Mouse (Mus musculus) layer of hippocampus, adult 9-11 months (tissue): ENCODE data around the gene March4.

Experiments
- DNase-seq: peaks from one replicate; pipeline ENCODE4 v3.0.0; 2022

Gene March4

GRCm38 (mm10) chr1:72529192-72529591 lies 7.5 kb downstream of the March4 start:
- DNase-seq = no peak

GRCm38 (mm10) chr1:72523601-72524000 lies 13.1 kb downstream of the March4 start:
- no peak for DNase-seq

DNA sequence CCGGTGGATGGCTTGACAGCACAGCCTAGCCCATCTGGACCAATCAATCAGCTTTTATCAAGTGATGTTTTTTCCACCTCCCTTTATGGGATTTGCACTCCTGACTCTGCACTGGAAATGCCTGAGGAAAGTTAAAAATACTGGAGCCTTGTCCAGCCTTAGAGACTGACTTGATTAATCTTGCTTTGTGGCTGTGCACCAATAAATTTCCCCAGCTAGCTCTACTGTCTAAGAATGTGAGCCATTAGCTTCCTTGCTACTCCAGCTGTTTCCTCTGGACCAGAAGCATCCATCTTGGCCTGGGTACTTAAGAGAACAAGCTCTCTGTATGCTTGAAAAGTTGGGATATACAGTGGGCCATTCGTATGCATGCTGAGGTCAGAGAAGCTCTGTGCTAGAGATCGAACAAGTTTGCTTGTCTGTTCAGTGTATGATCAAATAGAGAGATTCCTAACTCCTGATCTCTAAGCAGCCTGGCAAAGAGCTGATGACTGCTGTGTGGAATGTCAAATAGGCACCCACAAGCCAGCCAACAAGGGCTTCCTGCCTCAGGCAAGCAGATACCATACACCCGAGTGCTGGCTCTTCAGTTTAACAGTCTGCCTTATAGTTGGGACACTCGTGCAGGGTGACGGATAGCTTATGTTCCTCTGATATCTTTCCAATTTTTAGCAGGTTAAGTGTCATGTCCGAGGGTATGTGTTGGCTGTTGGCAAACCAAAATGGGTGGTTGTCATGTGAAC lies 25.8 kb downstream of the March4 start:
- DNase-seq = no peak

GRCm38 (mm10) chr1:72509551-72509950 lies 27.2 kb downstream of the March4 start:
- no peak for DNase-seq

- no peak for DNase-seq
These were observed 29.1 kb downstream of the March4 start for GRCm38 (mm10) chr1:72507670-72508069.

DNA sequence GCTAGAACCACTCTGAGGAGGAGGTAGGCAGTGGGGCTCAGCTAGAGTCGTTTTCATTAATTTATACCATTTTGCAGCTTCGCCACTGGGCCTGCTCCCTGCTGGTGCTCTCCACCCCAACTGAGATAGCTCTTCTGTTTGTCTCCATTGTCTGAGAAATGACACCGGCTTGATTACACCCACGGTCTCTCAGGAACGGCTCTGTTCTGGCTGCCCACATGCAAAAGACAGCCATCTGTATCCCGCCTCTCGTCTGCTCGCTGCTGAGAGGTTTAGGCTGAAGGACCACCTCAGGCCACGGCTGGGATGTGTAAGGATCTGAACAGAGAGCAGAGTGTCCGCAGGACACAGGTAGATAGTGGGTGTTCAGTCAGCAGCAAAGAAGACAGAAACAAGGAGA lies 30.5 kb downstream of the March4 start:
- peak; percentile 67 for DNase-seq

DNA sequence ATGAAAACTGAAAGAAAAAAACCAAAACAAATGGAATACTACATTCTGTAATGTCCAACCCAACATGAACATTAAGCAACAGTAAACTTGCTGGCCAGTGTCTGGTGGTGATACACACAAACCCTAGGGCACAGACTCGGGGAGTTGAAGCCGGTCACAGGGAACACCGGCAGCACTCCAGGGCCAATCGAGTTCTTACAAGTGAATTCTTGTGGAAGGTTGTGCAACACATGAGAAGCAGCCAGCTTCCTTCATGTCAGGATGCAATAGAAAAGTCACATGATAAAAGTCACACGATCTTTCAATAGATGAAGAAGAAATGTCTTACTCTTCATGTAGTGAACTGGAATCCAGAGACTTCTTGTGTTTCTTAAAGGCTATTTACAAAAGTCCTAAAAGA lies 39.1 kb downstream of the March4 start:
- no peak for DNase-seq

DNA sequence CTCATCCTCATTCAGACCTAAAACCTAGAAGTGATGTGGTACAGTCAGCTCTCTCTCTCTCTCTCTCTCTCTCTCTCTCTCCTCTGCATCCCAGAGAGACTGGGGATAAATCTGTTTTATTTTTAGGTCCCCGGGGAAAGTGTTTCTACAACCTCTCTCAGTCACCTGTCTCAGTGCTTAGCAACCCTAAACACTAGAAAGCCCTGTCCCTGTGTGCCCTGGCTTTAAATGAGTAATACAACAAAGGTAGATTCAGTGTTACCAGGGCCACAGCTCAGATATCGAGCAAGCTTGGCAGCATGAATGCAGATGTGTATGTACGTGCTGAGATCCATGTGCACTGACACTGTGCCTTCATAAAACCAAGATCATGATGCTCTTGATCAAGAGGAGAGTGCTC lies 43.3 kb downstream of the March4 start:
- no peak for DNase-seq

- DNase-seq = peak; percentile 63
These were observed 44.1 kb downstream of the March4 start for GRCm38 (mm10) chr1:72492666-72493065.

GRCm38 (mm10) chr1:72491307-72491706 lies 45.4 kb downstream of the March4 start:
- no peak for DNase-seq

GRCm38 (mm10) chr1:72490801-72491200 lies 45.9 kb downstream of the March4 start:
- DNase-seq = no peak

- DNase-seq = no peak
These were observed 46.5 kb downstream of the March4 start for GRCm38 (mm10) chr1:72490193-72490592.

DNA sequence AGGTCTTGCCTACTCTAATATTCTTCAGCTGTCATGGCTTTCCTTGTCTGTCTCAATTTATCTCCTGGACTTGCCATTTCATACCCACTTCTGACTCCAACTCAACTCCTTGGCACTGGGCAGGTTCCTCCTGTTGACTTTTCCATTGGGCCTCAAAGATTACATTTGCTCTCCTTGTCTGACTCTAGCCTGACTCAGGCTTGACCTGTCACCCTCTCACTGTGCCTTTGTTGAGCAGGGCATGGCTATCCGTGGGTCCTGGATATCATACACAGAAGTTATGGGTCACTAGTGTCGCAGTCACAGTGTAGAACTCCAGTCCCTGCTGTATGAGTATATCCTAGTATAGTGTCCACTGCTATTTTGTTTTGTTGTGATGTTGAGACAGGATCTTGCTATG lies 60.1 kb downstream of the March4 start:
- no peak for DNase-seq

DNA sequence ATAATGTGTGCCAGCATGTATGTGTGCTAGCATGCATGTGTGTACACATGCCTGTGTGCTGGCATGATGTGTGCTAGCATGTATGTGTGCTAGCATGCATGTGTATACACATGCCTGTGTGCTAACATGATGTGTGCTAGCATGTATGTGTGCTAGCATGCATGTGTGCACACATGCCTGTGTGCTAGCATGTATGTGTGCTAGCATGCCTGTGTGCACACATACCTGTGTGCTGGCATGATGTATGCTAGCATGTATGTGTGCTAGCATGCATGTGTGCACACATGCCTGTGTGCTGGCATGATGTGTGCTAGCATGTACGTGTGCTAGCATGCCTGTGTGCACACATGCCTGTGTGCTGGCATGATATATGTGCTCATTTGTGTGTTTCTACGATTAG lies 67.7 kb downstream of the March4 start:
- no peak for DNase-seq

DNA sequence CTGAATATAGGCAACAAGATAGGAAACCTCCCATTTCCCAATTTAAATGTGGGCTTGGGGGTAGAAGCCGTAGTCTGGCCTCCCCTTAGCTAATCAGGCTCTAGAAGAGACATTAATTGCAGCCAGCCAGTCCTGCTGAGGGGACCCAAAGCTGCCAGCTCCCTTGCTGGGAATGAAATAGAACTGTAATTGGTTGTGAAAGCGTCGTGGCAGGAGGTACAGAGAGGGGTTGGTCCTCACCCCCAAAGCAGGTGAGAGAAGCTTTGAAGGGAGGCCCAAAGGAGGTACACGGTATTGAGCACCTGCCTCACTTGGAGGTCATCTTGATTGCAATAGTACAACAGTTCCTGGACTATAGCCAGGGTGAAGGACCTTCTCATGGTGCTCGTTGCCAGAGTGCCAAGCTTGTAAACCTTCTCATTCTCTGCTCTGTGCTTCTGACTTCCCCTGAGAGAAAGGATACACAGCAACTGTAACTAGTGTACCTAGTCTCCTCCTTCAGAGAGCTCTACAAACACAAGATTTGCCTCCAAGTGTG lies 68.2 kb downstream of the March4 start:
- DNase-seq = no peak

- DNase-seq = peak; percentile 37
These were observed 71.7 kb downstream of the March4 start for GRCm38 (mm10) chr1:72464926-72465583.

GRCm38 (mm10) chr1:72462516-72462915 lies 74.2 kb downstream of the March4 start:
- no peak for DNase-seq

DNA sequence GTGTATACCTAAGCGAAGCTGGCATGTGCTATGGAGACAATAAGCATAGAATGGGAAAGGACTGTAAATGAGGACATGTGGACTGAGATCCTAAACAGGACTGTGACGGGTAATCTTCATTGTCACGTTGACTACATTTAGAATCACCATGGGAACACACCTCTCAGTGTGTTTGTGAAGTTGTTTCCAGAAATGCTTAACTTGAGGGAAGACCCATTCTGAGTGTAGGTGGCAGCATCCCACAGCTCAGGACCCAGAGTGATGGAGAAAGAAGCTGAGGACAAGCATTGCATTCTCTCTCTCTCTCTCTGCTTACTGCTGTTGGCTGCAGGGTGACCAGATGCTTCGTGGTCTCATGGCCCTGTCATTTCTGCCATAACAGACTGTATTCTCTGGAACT lies 79.1 kb downstream of the March4 start:
- DNase-seq = no peak

DNA sequence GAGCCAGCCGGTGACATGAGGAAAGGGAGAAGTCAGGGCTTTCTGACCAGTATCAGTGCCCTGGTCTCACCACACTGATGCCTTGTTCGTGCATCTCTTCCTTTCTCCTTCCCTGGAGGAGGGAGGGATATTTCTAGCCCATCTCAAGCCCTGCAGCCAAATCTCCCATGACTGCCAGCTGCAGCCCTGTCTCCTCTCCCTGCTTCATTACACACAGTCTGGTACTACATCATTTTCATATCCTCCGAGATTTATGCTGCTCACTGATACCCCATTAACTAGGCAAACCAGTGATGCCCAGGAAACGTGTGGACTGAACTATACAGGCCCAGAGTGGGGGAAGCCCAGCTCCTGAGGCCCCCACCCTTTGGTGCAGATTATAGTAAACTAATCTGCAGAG lies 80.8 kb downstream of the March4 start:
- DNase-seq = no peak

- DNase-seq = no peak
These were observed 82.0 kb downstream of the March4 start for GRCm38 (mm10) chr1:72454733-72455201.

DNA sequence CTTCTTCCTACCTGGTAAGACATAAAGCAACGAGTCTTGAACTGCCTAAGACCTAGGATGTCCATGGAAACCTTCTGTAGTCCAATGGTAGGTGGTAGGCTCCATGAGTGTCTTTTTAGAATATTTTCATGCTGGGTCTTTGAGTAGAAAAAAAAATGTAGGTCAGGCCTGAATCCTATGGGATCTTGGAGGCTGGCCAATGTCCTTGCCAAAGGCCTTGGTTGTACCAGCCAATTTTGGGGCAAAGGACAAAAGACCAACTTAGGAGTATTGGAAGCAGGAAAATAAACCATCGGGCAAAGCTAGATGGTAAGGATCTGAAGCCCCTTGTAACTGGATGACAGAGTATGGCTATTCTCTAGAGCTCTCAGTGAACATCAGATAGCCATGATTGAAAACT lies 83.9 kb downstream of the March4 start:
- no peak for DNase-seq

GRCm38 (mm10) chr1:72450790-72451189 lies 85.9 kb downstream of the March4 start:
- DNase-seq = no peak

DNA sequence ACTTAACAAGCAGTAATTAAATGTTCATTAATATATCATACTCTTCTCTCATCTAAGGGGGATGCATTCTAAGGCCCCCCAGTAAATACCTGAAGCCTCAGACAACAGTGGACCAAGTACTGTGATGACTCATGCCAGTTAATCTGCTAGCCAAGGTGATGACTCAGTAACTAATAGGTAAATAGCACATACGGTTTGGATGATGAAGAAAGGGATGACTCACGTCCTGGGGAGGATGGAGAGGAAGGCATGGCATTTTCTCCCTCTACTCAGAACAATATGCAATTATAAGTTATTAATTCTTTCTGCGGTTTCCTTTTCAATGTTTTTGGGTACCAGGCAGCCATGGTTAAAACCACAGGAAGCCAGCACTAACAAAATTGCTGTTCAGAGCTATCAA lies 87.0 kb downstream of the March4 start:
- DNase-seq = no peak

DNA sequence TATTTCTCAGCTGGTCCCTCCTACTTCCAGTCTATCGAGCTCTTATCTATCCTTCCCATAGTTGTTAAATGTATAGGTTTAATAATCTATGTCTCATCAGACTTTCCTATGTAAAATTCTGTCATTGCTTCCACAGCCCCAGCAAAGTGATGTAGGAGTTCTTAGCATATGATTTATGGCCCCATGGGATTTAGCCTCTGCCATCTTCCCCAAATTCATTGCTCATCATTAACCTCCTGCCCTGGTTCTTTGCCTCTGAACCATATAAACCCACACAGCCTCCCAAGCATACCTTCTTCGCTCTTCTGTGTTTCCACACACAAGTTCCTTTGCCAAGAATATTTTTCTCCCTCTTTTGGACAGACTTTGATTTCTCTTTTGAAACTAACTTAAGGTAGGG lies 94.0 kb downstream of the March4 start:
- no peak for DNase-seq
